Mouse (Mus musculus) retina, adult 2 months (tissue): ENCODE results near the gene Mtfp1.
"Not testable (repeated sequence)": the region's sequence is repeated elsewhere in the genome, so short reads cannot be mapped to it uniquely, and the experiment has no call there.

Experiments
- DNase-seq: peaks from one replicate; pipeline ENCODE4 v3.0.0-alpha.2; 2012; ENCODE audit warnings: low read depth, low spot score

Mtfp1 gene

DNA sequence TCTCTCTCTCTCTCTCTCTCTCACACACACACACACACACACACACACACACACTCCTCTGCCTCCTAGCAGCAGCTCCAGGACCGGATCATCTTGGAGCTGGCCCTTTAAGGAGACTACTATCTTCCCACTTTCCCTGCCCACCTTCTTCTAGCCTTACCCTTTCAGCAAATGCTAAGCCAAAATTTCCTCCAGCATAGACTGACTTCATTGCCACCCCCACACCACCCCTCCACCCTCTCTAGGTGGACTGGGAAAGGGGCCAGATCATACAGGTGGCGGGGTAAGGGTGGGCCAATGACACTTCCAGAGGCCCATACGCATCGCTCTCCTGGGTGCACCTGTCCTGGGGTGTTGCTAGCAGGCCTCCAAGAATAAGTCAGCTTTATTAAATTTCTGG is 20.2 kb upstream of the Mtfp1 start:
- no peak for DNase-seq

DNA sequence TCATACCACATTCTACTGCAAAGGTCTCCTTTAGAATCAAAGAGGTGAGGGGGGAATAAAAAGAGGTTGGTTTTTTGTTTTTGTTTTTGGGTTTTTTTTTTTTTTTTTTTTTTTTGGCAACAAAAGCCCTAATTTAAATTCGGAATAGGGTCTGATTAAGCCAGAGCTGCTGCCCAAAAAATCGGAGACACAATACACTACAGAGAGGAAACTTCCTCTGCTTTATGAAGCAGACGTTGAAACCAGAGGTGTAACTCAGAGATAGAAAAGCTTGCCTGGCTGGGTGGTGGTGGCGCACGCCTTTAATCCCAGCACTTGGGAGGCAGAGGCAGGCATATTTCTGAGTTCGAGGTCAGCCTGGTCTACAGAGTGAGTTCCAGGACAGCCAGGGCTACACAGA is 19.3 kb upstream of the Mtfp1 start:
- DNase-seq: not testable (repeated sequence)

DNA sequence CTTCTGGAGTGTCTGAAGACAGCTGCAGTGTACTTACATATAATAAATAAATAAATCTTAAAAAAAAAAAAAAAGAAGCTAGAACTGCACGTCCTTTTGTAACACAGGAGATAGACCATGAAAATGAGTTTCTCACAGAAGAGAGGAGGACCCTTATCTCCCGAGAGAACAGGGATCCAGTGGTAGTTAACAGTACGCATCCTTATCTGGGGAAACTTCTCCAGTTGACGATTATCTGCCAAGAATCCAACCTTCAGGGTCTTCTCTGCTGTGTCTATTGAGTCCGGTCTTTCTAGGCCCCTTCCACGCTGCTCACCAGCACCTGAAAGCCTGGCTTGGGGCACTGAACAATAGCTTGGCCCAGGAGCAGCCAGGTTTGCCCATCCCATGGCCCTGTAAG is 18.7 kb upstream of the Mtfp1 start:
- no peak for DNase-seq

DNA sequence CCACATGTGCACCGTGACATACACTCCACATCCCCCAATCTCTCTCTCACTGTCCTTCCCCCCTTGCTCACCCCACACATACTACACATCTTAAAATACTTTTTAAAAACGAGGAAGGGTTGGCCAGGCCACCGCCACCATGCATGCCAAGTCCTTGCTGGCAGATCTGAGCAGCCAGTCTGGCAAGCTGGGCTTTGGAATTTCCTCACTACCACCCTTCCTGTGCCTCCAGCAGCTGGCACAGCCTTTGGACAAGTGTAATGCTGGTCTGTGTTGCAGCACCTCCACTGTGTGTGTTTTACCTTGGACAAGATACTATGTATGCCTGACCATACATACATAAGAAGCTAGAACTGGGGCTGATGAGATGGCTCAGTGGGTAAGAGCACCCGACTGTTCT is 18.3 kb upstream of the Mtfp1 start:
- no peak for DNase-seq

DNA sequence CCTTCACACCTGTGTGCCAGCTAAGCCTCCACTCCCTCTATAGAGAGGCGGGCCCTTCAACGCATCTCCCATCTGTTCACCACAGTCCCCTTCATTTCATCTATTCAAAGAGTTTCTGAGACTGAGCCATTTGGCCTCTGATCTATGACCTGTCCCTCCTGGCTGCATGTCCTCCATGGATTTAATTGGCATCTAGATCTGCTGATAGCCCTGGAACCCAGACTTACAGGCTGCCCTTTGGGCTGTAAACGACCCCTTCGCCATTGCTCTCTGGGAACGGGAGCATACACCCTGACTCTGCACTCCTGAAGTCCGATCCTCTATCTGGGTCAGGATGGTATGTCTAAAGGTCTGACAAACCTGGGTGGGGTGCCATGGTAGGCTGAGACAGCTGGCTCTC is 17.6 kb upstream of the Mtfp1 start:
- no peak for DNase-seq

DNA sequence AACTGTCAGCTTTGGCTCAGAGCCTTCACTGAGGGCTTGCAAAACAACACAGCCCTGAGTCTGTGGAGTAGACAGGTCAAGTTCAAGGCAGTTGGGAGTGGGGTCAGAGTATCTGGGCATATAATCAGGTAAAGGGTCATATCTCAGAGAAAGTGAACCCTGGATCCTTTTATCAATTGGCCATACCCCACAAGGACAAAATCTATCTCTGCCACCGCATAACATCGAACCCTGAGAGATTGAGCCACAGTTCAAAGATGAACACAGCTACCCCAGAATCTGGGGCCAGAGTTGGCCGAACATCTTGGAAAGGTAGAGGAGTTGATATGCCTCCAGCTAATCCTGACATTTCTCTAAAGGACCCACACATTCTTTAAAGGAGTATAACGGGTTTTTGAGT is 16.8 kb upstream of the Mtfp1 start:
- no peak for DNase-seq

DNA sequence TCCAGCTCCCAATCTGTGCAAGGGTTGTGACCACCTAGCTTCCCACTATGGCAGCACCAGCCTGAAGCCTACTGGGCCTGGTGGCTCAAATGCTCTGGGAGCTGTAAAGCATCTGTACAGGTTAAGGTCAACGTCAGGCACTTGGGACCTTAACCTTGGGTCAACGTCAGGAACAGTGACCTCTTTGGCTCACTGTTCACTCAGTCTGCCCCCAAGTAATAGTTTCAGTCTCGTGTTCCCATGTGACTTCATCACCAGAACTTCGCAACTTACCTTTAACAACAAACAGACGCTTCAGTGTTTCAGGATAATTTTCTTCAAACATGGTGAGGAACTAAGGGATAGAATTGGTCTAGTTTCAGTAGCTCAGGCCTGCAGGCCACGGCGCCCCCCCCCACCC is 13.4 kb upstream of the Mtfp1 start:
- DNase-seq: no peak

DNA sequence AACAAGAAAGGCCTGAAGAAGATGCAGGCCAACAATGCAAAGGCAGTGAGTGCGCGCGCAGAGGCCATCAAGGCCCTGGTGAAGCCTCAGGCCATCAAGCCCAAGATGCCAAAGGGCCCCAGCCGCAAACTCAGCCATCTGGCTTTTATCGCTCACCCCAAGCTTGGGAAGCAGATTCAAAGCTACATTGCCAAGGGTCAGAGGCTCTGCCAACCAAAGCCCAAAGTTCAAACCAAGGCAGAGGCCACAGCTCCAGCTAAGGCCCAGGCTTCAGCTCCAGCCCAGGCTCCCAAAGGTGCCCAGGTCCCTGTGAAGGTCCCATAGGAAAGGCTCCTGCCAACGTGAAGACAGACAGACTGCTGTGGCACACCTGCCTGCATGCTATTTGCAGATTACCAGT is 12.7 kb upstream of the Mtfp1 start:
- not testable (repeated sequence) for DNase-seq

DNA sequence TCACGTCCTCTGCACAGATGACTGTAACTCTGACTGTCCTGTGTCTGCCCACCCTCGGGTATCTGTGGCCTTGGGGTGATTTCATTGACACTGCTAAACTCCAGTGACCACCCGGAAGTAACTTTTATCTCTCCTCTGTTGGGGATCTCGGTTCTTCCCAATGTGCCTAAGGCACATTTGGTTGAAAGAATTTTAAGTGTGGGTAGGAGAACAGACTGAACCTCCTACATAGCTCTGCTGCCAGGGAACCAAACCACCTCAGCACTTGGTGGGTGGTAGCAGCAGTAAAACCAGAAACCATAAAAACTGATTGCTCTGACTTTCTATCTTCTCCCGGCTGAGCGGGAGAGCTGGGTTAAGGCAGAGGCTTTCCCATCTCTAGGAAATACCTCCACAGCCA is 10.2 kb upstream of the Mtfp1 start:
- no peak for DNase-seq

DNA sequence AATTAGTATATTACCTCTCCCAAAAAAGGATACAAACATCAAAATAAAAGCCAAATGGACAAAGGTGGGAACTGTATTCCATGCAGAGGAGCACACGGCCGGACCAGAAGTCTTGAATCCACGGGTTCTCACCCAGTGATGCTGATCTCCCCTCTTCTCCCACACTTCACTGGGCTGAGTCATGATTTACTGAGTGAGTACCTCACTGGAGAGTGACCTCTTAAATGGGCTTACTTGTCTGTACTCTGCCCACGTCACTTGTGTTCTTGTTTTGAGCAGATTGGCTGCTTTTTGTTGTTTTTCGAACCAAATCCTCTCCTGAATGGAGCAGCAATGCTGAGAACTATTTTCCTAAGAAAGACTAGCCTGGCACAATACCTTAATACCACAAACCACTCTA is 9.7 kb upstream of the Mtfp1 start:
- DNase-seq: no peak

DNA sequence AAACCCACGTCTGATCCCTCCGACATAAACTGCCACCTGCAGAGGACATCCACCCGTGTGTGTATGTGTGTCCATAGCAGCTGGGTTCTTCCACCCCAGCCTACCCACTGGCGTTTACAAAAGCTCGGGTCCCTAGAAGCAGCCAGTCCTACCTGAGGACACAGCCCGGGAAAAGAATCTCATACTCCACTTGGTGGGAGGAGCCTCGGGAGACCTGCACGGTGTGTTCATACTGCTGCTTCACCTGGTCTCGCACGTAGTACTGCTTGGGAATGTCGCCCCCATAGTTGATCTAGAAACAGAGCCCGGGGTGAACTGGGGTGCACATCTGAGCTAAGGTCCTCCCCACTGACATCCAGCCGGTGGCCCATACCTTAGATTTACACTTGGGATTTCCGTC is 8.3 kb upstream of the Mtfp1 start:
- no peak for DNase-seq

DNA sequence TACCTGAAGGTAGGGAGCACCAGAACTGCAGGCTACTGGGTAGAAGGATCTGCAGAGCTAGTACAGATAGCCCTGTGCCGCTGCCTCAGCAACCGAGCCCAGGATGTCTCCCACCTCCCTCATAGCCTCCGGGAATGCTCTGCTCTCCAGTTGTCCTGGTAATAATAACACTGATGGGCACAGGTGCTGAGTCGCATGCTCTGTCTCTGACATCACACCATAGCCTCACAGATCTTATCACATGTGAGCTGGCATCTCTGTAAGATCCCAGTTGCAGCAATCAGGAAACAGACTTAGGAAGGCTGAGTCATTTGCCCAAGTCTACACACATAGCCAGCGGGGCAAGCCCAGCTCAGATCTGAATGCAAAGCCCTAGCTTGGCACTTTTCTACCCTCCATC is 6.6 kb upstream of the Mtfp1 start:
- DNase-seq: no peak

DNA sequence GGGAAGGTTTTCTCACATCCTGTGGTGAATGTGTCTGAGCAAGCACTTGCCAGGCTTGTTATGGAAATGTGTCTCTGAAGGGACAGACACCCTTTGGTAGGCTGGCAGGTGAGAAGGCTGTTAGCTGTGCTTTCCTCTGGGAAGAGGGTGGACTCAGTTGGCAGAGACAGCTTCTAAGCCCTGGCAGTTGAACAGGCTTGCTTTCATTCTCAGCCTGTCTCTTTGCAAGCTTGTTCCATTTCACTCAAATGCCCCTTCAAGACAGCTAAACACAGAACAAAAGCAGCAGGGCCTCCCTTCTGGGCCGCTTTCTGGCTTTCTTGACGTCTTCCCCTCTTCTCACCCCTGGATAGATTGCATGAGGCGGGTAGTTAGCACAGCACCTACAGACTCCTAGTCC is 4.2 kb upstream of the Mtfp1 start:
- DNase-seq: no peak

DNA sequence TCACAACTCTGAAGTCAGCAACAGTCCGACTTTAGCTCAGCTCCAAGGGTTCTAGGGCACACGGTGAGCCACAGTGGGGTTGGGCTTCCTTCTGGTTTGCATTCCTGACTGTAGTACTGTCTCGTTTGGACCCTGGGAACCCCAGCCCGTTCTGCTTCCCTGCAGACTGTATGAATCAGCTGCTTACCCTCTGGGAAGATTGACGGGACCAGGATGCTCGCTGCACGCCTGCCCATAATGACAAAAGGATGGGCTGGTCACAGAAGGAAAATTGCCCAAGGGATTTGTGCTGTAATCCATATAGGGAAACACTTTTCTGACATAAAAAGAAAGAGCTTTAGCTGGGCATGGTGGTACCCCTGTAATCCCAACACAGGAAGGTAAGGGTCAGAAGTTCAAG is 3.6 kb upstream of the Mtfp1 start:
- DNase-seq: no peak

DNA sequence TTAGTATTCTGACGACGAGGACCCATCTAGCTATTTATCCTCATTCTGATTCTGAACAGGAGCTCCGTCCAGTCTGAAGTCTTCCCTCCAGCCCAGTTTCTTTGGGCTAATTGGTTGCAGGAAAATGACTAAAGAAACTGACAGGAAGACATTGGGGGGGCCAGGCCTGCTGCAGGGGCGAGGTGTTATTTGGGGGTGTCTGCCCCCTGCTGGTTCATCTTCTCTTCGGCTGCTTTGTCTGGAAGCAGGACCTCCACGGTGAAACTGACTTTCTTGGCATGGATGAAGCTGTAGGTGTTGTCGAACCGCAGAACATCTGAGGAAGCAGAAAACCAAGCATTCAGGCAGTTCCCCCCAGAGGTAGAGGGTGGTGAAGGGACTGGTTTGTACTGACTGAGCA is 2.9 kb upstream of the Mtfp1 start:
- DNase-seq: no peak

DNA sequence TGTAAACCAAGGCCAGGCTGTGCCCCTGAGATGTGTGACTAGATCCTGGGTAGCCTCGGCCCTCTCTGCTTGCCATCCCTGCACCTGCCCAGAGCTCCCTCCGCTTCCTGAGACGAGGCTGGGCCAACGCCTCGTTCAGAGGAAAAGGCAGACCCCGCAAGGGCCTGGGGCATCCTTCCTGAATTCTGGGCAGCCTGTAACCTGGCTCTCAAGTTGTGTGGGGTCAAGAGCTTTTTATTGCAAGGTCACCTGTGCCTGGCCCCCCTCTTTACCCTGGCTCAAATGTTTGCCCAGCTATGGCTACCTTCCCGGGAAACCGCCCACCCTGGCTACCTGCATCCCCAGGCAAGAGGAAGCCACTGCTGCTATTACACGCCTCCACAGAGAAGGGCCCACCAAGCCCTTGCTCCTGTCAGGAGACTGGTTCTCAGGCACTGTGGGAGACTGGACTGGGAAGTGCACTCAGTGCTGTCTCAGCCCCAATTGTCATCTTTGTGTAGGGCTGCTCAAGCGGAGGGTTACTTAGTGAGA is 1.9 kb upstream of the Mtfp1 start:
- no peak for DNase-seq

DNA sequence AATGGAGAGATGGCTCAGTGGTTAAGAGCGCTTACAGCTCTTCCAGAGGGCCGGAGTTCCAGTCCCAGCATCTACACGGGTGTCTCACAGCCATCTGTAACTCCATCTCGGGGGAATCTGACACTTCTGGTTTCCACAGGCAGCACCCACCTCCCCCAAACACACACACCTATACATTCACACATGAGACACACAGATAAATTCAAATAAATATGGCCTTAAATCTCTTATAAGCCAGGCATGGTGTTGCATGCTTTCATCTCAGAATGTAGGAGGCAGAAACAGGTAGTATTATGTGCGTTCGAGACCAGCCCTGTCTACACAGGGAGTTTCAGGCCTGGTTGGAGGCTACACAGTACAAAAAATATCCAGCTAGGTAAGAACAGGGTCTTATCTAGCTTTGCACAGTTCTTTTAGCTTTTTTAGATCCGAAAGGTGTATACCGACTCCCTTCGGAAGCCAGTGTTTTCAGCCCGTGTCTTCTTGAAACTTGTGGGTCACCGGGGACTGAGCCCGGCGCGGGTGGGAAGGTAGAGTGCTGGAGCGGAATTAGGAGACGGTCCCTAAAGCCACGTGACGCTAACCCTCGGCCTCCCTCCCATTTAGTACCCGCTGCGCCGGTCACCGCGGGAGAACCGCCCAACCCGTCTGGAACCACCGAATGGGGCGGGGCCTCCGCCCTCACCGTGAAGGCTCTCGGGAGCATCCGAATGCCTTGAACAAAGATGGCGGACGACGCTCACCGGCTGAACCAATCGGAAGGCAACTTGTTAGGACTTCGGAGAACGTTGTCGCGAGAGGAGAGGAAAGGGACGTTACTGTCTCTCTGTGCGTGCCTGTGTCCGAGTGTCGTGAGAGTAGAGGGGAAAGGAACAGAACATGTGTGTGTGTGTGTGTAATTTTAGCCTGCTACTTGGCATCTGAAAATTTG is 1.1 kb upstream of the Mtfp1 start:
- peak; percentile 98 for DNase-seq

DNA sequence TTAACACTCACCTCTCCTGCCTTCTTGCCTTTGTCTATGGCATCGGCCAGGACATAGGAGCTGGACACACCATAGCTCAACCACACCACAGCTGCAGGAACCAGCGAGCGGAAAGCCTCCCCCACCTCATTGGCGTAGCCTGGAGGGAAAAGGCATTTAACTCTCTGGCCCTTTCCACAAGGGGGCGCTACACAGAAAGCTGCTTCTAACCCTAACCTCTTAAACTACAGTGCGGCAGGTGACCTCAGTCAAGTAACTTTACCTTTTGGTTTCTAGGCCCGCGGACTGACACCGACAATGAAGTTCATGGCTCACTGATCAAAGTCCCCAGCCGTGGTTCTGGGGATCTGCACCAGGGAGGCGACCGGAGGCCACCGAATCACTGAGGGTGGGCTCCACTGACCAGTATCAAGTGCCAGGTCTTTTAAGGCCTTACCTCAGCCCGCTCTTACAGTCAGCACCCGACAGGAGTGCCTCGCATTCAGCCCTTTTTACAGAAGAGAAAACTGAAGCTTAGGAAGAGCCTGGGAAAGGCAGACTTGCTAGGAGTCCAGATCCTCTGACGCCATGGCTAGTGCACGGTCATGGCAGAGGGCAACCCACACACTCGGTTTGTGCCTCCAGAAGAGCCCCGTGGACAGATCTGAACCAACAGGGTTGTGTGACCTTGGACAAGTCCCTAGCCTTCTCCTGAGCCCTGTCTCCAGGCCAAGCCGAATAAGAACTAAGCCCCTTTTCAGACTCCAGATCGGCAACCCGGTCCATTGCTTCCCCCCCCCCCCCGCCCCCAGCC is 671 bp downstream of the Mtfp1 start:
- DNase-seq: peak; percentile 74

DNA sequence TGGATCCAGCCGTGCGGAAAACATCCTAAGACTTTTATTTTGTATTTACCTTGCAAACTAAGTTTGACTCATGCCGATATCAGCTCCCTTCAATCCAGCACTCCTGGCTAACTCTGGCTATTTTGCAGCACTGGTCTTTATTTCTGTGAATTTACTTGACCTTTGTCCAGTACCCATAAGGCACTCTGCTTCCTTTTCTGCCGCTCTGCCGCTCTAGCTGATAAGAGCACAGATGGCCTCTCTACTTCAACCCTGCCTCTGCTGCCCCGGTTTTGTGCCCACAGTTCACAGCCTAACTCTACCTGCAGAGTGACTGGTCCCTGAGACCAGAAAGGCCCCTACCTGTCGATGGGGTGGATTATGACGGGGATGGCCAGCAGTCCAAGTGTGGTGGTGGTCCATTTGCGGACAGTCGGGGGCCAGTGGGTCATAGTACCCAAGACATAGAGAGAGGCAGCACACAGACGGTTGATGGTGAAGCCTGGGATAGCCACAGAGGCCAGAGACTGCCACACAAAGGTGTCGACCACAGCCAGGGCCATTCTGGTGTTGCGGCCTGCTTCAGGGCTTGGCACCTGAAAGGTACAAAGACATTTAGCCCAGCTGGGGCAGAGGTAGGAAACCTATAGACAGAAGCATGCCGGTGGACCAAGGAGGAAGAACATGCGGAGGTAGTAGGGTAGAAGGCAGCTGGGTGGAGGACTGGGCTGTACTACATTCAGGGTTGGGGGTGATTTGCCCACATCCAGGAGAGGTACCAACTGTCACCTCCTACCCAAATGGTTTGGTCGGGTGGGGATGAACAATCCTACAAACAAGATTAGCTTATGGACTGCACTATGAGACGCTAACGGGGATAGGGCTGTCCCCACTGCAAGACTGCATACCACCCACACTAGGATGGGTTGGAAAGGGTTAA is 1.5 kb downstream of the Mtfp1 start:
- DNase-seq: no peak

DNA sequence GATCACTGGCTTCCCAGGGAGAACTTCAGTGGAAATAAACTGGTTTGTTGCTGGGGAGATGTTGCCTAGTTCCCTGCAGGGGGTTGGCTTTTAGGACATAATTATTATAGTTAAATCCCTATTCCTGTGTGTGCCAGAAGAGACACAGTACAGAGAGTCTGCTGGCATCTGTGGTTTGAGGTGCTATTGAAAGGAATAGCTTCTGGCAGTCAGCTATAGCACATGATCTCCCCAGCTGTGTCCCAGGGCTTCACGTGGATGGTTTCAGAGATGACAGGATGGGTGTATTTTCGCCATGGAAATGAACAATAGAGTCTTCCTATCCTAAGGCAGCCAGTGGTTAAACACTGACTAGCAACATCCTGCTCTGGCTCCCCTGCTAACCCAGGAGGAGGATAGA is 8.0 kb downstream of the Mtfp1 start:
- DNase-seq: no peak

DNA sequence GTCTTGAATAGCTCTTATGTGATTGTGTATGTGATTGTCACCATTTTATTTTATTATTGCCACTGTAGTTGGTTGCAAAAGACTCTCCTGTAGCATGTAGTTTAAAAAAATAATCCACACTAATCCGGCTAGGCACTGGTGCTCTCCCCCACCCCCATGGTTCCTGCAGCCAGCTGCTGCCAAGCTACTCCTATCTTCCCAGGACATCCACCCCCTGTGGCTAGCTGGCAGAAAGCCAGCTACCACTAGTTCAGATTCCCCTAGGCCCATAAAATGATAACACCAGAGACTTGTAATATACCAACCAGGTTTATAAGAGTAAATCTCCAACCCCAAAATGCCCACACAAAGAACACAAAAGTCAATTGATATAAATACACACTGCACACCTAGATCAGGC is 9.0 kb downstream of the Mtfp1 start:
- no peak for DNase-seq
